Mouse (Mus musculus) kidney, adult 2 months (tissue): ENCODE results near the gene Atp5h. TPM values are rescaled to one million over a fixed set of nuclear protein-coding genes. Genes with fewer than 3 reads are reported as not detected.
"Not testable (repeated sequence)": the region's sequence is repeated elsewhere in the genome, so short reads cannot be mapped to it uniquely, and the experiment has no call there.

Experiments used
- DNase-seq: peaks from one replicate; pipeline ENCODE4 v3.0.0; 2021
- H3K27ac ChIP-seq: fragments of 200-500 bp; 2 replicates; pipeline ENCODE4 v1.5.1; 2012; ENCODE audit warnings: low read depth, low read length, control low read depth, inconsistent platforms; ENCODE audit not compliant: insufficient read depth
- H3K27me3 ChIP-seq: fragments of 200-500 bp; replicated peaks from 2 replicates; pipeline ENCODE4 v1.6.1; 2012; ENCODE audit warnings: mild to moderate bottlenecking, moderate library complexity, low read length, inconsistent platforms; ENCODE audit not compliant: control insufficient read depth, insufficient read depth
- H3K36me3 ChIP-seq: fragments of 200-500 bp; 2 replicates; pipeline ENCODE4 v1.6.1; 2012; ENCODE audit warnings: mild to moderate bottlenecking, moderate library complexity, low read length, inconsistent platforms; ENCODE audit not compliant: control insufficient read depth, insufficient read depth
- H3K4me1 ChIP-seq: fragments of 200-500 bp; 2 replicates; pipeline ENCODE4 v1.6.1; 2011; ENCODE audit warnings: low read length; ENCODE audit not compliant: control insufficient read depth, insufficient read depth
- H3K4me3 ChIP-seq: fragments of 200-500 bp; 2 replicates; pipeline ENCODE4 v1.5.1; 2011; ENCODE audit warnings: mild to moderate bottlenecking, low read depth, low read length, control low read depth; ENCODE audit not compliant: insufficient read depth
- CTCF ChIP-seq: fragments of 200-500 bp; conservative IDR thresholded peaks from 2 replicates; pipeline ENCODE4 v1.5.1; 2011; ENCODE audit warnings: low read depth, mild to moderate bottlenecking, control low read depth, low read length, moderate library complexity, mixed read lengths; ENCODE audit not compliant: insufficient read depth, insufficient read length
- POLR2A ChIP-seq: fragments of 200-500 bp; IDR thresholded peaks from one replicate; pipeline ENCODE4 v1.6.1; 2011; ENCODE audit warnings: low read depth, low read length, control low read depth
- WGBS: fragments of 180-500 bp; shearing (Covaris S2); methylation state at CpG from one replicate; pipeline ENCODE4 v1.1.7; 2018; 5-methylcytosine and 5-hydroxymethylcytosine counted together
- polyA plus RNA-seq: library from polyadenylated mRNA; depleted of rRNA; stranded (reverse); fragments of >200 nt; gene quantifications from 2 replicates; pipeline ENCODE4 v1.2.3, GENCODE M21; 2012

Gene Atp5h
- polyA plus RNA-seq, 1 experiment: 478 TPM

GRCm38 (mm10) chr11:115400126-115400525 lies 19.6 kb downstream of the Atp5h start:
- Histone ChIP-seq H3K27me3 (no peaks in the 10 kb centered on the region), H3K4me1 (no peaks in the 10 kb centered on the region; the same call in 1 of the 2 replicates), H3K27ac (no peak overlapping the region), H3K36me3 (no peaks in the 10 kb centered on the region), H3K4me3 (no peak overlapping the region)
- WGBS: 63% methylated on average over 3 of the region's 3 CpGs
- no peak for DNase-seq
- TF ChIP-seq POLR2A (no peak), CTCF (no peak)

GRCm38 (mm10) chr11:115398085-115398484 lies 21.7 kb downstream of the Atp5h start:
- no peak for TF ChIP-seq POLR2A
- TF ChIP-seq CTCF: no peak
- 79% methylated on average over 7 of the region's 7 CpGs for WGBS
- Histone ChIP-seq H3K27ac (no peak overlapping the region), H3K36me3 (no peaks in the 10 kb centered on the region), H3K27me3 (no peaks in the 10 kb centered on the region), H3K4me3 (no peak overlapping the region), H3K4me1 (no peaks in the 10 kb centered on the region; the same call in 1 of the 2 replicates)
- no peak for DNase-seq

- no peaks in the 10 kb centered on the region for H3K27me3 ChIP-seq
- H3K36me3 ChIP-seq: no peaks in the 10 kb centered on the region
- H3K4me1 ChIP-seq: no peaks in the 10 kb centered on the region
- no peak for DNase-seq
- WGBS: 71% methylated on average over 34 of the region's 34 CpGs
- no peak for TF ChIP-seq POLR2A
- TF ChIP-seq CTCF: no peak
- no peak overlapping the region for H3K27ac ChIP-seq
- peak overlapping the region; percentile 5; the same call in 1 of the 2 replicates for H3K4me3 ChIP-seq
These were observed 25.9 kb downstream of the Atp5h start for GRCm38 (mm10) chr11:115393721-115394325.

GRCm38 (mm10) chr11:115391358-115391757 lies 28.4 kb downstream of the Atp5h start:
- no peaks in the 10 kb centered on the region for H3K27me3 ChIP-seq
- no peaks in the 10 kb centered on the region for H3K36me3 ChIP-seq
- no peak for DNase-seq
- no peak overlapping the region for H3K27ac ChIP-seq
- TF ChIP-seq CTCF: no peak
- TF ChIP-seq POLR2A: no peak
- H3K4me1 ChIP-seq: no peaks in the 10 kb centered on the region
- no peak overlapping the region for H3K4me3 ChIP-seq
- 87% methylated on average over 7 of the region's 7 CpGs for WGBS

- not testable (repeated sequence) for H3K36me3 ChIP-seq, DNase-seq, H3K27me3 ChIP-seq, H3K4me3 ChIP-seq, H3K4me1 ChIP-seq, H3K27ac ChIP-seq
- 88% methylated on average over 3 of the region's 3 CpGs for WGBS
These were observed 32.9 kb downstream of the Atp5h start for GRCm38 (mm10) chr11:115386859-115387258.

GRCm38 (mm10) chr11:115384587-115384986 lies 35.2 kb downstream of the Atp5h start:
- no peak overlapping the region for H3K4me3 ChIP-seq
- H3K27me3 ChIP-seq: no peaks in the 10 kb centered on the region
- WGBS: 75% methylated on average over 5 of the region's 5 CpGs
- H3K4me1 ChIP-seq: no peaks in the 10 kb centered on the region
- no peak for TF ChIP-seq POLR2A
- TF ChIP-seq CTCF: no peak
- no peaks in the 10 kb centered on the region for H3K36me3 ChIP-seq
- H3K27ac ChIP-seq: no peak overlapping the region
- DNase-seq: peak; percentile 43

GRCm38 (mm10) chr11:115383701-115384474 lies 35.9 kb downstream of the Atp5h start:
- H3K27me3 ChIP-seq: no peaks in the 10 kb centered on the region
- DNase-seq: no peak
- 57% methylated on average over 16 of the region's 16 CpGs for WGBS
- peak overlapping the region; percentile 43; the same call in 1 of the 2 replicates for H3K27ac ChIP-seq
- no peaks in the 10 kb centered on the region for H3K36me3 ChIP-seq
- H3K4me1 ChIP-seq: no peaks in the 10 kb centered on the region
- H3K4me3 ChIP-seq: no peak overlapping the region
- no peak for TF ChIP-seq POLR2A
- no peak for TF ChIP-seq CTCF
